Mouse (Mus musculus): ENCODE data around the gene Commd9. TPM values are rescaled to one million over a fixed set of nuclear protein-coding genes. Genes with fewer than 3 reads are reported as not detected.

Gene Commd9
- 99.8 and 110 TPM in 2 replicates for polyA plus RNA-seq (2015; fragmentation: Nextera tagmentation; extraction: Ambion mirVana)

DNA sequence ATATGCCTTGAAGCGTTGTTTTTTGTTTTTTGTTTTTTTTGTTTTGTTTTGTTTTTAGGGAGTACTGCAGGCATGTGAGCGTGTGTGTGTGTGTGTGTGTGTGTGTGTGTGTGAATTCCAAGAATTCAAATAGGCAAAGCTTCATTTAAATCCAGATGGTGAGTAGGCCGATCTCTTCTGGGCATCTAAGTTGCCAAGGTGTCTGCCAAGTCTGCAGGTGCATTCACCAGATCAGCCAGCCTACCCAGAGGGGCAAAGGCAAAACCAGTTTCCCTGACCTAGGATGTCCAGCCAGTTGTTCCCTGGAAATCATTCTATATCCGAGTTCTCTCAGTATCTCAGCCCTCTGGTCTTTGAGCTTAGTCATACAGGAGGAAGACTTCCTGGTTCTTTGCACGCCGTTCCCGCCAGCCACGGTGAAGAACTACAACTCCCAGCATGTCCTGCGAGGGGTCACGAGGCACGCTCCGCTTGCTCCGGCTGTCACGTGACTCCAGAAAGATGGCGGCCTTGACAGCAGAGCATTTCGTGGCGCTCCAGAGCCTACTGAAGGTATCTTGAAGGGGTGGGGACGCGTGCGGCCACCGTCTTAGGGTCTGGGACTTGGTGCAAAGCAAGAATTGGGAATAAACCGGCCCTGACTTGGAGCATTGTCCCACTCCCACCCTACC, at the start of gene Commd9:
TSS of gene Commd9 (plus strand) at position 480 of the 671 bp plus-strand sequence.
- ATAC-seq (ENCODE audit: low FRiP score), result peak; percentile 93
- 12% methylated on average over 22 of the region's 22 CpGs for WGBS
- H3K4me2 ChIP-seq, result peak within 1 kb of the TSS; percentile 77
- peak within 1 kb of the TSS; percentile 69 for H3K4me3 ChIP-seq
- H3K27me3 ChIP-seq, result 0 out of 2 replicates have a peak, but pooled peaks cover 9% of the 10 kb centered on the region
- H3K4me1 ChIP-seq (replicated peaks), result peaks cover 26% of the 10 kb centered on the region
- H3K9me3 ChIP-seq, result no peaks in the 10 kb centered on the region
- no peaks in the 10 kb centered on the region for H3K36me3 ChIP-seq
- H3K27ac ChIP-seq, result peak within 1 kb of the TSS; percentile 83
- H3K9ac ChIP-seq, result peak within 1 kb of the TSS; percentile 81

DNA sequence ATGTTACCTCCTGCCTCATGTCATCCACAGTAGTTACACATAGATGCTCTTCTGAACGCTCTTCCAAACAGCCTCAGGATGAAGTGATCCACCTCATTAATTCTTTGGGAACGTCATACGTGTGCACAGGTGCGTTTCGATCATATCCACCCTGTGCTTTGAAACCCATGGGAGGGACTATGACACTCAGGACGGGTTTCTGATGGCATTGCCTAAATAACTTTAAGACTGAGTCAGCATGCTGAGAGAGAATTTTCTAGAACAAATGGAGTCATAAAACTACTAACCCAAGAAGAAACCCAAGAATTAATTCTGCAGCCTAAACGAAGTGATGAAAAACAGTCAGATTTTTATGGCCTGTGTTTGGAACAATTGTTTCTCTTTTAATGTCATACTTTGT, 43.3 kb upstream of the Commd9 start:
- Histone ChIP-seq H3K9ac (no peak overlapping the region), H3K36me3 (no peaks in the 10 kb centered on the region), H3K4me3 (no peak overlapping the region), H3K27me3 (no peaks in the 10 kb centered on the region), H3K4me2 (no peak overlapping the region), H3K9me3 (no peaks in the 10 kb centered on the region), H3K4me1 (replicated peaks) (no peaks in the 10 kb centered on the region), H3K27ac (no peak overlapping the region)
- 82% methylated on average over 7 of the region's 7 CpGs for WGBS
- ATAC-seq (ENCODE audit: low FRiP score), result no peak

GRCm38 (mm10) chr2:101854792-101855191, 31.3 kb upstream of the Commd9 start:
- 61% methylated on average over 7 of the region's 7 CpGs for WGBS
- no peak overlapping the region for H3K27ac ChIP-seq
- no peak overlapping the region for H3K4me2 ChIP-seq
- H3K9me3 ChIP-seq, result no peaks in the 10 kb centered on the region
- H3K4me1 ChIP-seq (replicated peaks), result 0 out of 2 replicates have a peak, but pooled peaks cover 2% of the 10 kb centered on the region
- H3K27me3 ChIP-seq, result no peaks in the 10 kb centered on the region
- H3K36me3 ChIP-seq, result no peaks in the 10 kb centered on the region
- no peak overlapping the region for H3K9ac ChIP-seq
- ATAC-seq (ENCODE audit: low FRiP score), result no peak
- no peak overlapping the region for H3K4me3 ChIP-seq

GRCm38 (mm10) chr2:101856174-101856573, 29.9 kb upstream of the Commd9 start:
- 0 out of 2 replicates have a peak, but pooled peaks cover 2% of the 10 kb centered on the region for H3K4me1 ChIP-seq (replicated peaks)
- no peak overlapping the region for H3K27ac ChIP-seq
- H3K4me3 ChIP-seq, result no peak overlapping the region
- H3K4me2 ChIP-seq, result no peak overlapping the region
- H3K9ac ChIP-seq, result no peak overlapping the region
- WGBS, result 88% methylated on average over 9 of the region's 9 CpGs
- no peaks in the 10 kb centered on the region for H3K27me3 ChIP-seq
- H3K36me3 ChIP-seq, result no peaks in the 10 kb centered on the region
- no peaks in the 10 kb centered on the region for H3K9me3 ChIP-seq
- no peak for ATAC-seq (ENCODE audit: low FRiP score)

DNA sequence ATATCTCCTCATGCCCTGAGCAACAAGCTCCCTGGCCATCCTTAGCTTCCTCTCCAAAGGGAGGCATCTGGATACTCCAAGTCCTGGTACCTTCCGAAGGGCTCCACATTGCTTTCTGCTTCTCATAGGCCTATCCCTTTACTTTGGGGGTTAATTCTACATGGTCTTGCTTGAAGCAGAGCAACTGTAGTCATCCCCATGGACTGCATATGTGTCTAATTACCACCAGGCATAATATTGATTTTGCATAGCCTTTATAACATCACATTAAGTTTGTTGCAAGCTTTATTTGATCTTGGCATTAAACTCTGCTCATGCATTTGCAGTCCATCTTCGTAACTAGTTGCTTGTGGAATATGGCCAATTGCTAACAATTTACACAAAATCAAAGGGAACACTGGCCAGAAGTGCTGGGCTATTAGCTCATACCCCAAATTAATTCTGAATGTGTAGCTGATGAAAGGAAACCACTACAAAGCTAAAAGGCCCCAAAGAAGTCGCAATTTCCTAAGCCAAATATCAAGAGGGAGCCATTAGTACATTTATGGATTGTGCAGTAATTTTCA, 25.0 kb upstream of the Commd9 start:
- no peaks in the 10 kb centered on the region for H3K4me1 ChIP-seq (replicated peaks)
- no peak overlapping the region for H3K9ac ChIP-seq
- H3K36me3 ChIP-seq, result no peaks in the 10 kb centered on the region
- no peaks in the 10 kb centered on the region for H3K27me3 ChIP-seq
- no peak overlapping the region for H3K27ac ChIP-seq
- no peak overlapping the region for H3K4me2 ChIP-seq
- no peak overlapping the region for H3K4me3 ChIP-seq
- 86% methylated on average over 3 of the region's 3 CpGs for WGBS
- no peaks in the 10 kb centered on the region for H3K9me3 ChIP-seq
- ATAC-seq (ENCODE audit: low FRiP score), result no peak

GRCm38 (mm10) chr2:101862219-101863123, 23.6 kb upstream of the Commd9 start:
- no peak overlapping the region for H3K4me3 ChIP-seq
- 84% methylated on average over 15 of the region's 15 CpGs for WGBS
- H3K9me3 ChIP-seq, result no peaks in the 10 kb centered on the region
- no peak overlapping the region for H3K4me2 ChIP-seq
- H3K4me1 ChIP-seq (replicated peaks), result no peaks in the 10 kb centered on the region
- no peak overlapping the region for H3K9ac ChIP-seq
- no peak for ATAC-seq (ENCODE audit: low FRiP score)
- H3K27me3 ChIP-seq, result no peaks in the 10 kb centered on the region
- H3K27ac ChIP-seq, result no peak overlapping the region
- H3K36me3 ChIP-seq, result no peaks in the 10 kb centered on the region

DNA sequence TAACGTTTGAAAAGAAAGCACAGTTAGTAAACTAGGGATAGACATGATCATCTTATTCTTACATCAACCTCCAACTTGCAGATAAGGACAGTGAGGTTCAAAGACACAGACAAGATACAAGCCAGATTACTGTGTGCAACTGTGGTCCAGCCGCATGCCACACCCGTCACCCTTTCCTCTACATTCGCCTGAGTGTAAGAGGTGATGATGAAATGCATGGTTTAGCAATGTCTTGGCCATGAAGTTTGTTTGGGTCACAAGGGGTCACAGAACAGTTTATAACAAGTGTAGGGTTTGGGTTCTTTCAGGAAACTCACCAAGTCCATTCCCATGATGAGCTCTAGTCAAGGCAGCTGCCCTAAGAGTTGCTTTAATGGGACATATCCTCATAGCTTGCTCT, 17.4 kb upstream of the Commd9 start:
- Histone ChIP-seq H3K9me3 (no peaks in the 10 kb centered on the region), H3K9ac (no peak overlapping the region), H3K27ac (no peak overlapping the region), H3K27me3 (no peaks in the 10 kb centered on the region), H3K4me2 (no peak overlapping the region), H3K36me3 (no peaks in the 10 kb centered on the region), H3K4me1 (replicated peaks) (no peaks in the 10 kb centered on the region), H3K4me3 (no peak overlapping the region)
- ATAC-seq (ENCODE audit: low FRiP score), result no peak
- WGBS, result 94% methylated on average over 4 of the region's 4 CpGs

DNA sequence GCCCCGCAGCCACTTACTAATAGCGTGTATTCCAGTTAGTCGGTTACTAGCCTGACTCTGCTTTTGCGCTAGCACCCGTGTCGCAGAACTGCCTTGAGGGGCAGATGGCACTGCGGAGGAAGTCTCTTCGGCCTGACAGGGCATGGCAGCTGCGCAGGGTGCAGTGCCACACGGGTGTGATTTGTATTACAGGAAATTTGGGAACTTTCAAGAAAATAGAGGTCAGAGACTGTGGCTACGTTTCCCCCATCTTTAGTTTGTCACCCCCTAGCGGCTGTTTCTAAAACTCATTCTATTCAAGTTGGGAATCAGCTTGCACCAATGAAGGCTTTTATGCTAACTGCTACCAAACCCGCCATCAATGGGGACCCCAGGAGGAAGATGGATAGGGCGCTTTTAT, 14.9 kb upstream of the Commd9 start:
- H3K9ac ChIP-seq, result no peak overlapping the region
- H3K4me2 ChIP-seq, result peak overlapping the region; percentile 36
- ATAC-seq (ENCODE audit: low FRiP score), result no peak
- no peaks in the 10 kb centered on the region for H3K9me3 ChIP-seq
- no peaks in the 10 kb centered on the region for H3K4me1 ChIP-seq (replicated peaks)
- no peak overlapping the region for H3K4me3 ChIP-seq
- no peak overlapping the region for H3K27ac ChIP-seq
- no peaks in the 10 kb centered on the region for H3K27me3 ChIP-seq
- 28% methylated on average over 14 of the region's 14 CpGs for WGBS
- no peaks in the 10 kb centered on the region for H3K36me3 ChIP-seq

DNA sequence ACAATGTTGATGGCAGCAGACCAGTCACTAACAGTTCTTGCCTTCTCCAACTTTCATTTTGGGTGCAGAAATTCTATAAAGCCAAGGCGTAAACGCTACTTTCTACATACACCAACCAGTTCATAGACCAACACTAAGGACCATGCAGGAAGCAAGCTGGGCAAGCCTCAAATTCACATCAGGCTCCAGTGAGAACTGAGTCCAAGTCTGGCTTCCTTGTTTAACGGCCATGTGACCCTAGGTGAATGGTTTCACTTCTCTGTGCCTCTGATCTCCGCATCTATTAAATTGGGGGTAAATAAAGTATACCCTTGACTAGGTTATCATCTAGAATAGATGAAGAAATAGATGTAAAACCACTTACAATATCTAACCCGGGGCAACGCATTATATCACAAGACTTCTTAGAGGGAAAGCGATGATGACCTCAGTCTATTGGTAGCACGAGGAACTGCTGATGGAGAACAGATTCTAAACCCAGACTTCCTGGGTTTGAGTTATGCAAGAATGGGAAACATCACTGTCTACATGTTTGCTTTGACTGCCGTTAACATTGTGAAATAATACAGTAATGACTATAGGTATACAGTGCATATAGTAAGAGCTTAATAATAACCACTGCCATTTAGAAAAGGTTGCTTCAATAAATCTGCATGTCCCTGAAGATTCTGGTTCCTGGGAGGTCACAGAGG, 4.4 kb upstream of the Commd9 start:
- Histone ChIP-seq H3K27me3 (peaks cover 36% of the 10 kb centered on the region), H3K9me3 (no peaks in the 10 kb centered on the region), H3K27ac (no peak overlapping the region), H3K4me2 (no peak overlapping the region), H3K36me3 (no peaks in the 10 kb centered on the region), H3K4me3 (no peak overlapping the region), H3K4me1 (replicated peaks) (peaks cover 10% of the 10 kb centered on the region), H3K9ac (no peak overlapping the region)
- ATAC-seq (ENCODE audit: low FRiP score), result no peak
- 93% methylated on average over 9 of the region's 9 CpGs for WGBS

DNA sequence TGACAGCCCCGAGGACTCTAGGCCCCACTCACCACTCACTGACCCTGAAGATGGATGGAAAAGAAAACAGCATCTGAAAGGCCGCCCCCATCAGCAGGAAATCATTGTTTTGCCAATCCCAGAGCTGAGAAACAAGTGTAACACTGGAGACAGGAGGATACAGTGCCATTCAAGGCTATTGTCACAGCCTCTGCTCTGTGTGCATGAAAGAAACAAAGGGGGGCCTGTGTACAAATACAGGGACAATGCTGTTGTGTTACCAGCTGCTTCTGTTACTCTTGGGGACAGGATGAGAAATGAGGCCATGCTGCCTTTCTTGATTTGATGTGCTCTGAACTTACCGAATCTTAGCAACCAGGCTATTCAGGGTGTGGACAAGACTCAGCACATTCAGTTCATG, 3.0 kb upstream of the Commd9 start, which contains the start of gene Prr5l:
TSS of gene Prr5l (minus strand) at position 30 of the 400 bp plus-strand sequence.
- no peak within 1 kb of the TSS for H3K4me2 ChIP-seq
- H3K36me3 ChIP-seq, result no peaks in the 10 kb centered on the region
- H3K9ac ChIP-seq, result peak within 1 kb of the TSS; percentile 8; the same call in 1 of the 2 replicates
- H3K4me3 ChIP-seq, result no peak within 1 kb of the TSS
- ATAC-seq (ENCODE audit: low FRiP score), result no peak
- H3K27ac ChIP-seq, result 0 out of 2 replicates have a peak within 1 kb of the TSS, but pooled peaks have one; percentile 40
- H3K9me3 ChIP-seq, result no peaks in the 10 kb centered on the region
- peaks cover 21% of the 10 kb centered on the region for H3K4me1 ChIP-seq (replicated peaks)
- 10% methylated on average over 3 of the region's 3 CpGs for WGBS
- H3K27me3 ChIP-seq, result peaks cover 29% of the 10 kb centered on the region

DNA sequence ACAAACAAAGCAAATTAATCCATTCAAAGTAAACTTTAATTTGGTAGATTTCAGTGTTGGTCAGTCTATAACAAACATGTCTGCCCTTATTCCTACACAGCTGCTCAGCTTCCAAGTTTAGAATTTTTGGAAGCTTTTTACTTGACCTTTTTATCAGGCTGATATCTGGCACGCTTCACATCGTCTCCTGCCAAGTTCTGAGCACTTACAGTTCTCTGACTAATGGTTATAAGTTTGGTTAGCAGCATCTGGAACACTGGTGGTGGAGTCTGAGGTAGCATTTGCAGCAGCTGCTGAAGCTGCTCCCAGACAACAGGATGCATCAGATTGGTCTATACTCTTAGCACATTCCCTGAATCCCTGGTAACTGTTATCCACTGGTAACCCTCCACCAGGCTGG, 1.8 kb upstream of the Commd9 start:
- Histone ChIP-seq H3K27ac (no peak overlapping the region), H3K4me2 (no peak overlapping the region), H3K4me3 (no peak overlapping the region), H3K9me3 (no peaks in the 10 kb centered on the region), H3K9ac (no peak overlapping the region), H3K36me3 (no peaks in the 10 kb centered on the region), H3K27me3 (peaks cover 16% of the 10 kb centered on the region), H3K4me1 (replicated peaks) (peaks cover 21% of the 10 kb centered on the region)
- 83% methylated on average over 2 of the region's 2 CpGs for WGBS
- ATAC-seq (ENCODE audit: low FRiP score), result no peak

DNA sequence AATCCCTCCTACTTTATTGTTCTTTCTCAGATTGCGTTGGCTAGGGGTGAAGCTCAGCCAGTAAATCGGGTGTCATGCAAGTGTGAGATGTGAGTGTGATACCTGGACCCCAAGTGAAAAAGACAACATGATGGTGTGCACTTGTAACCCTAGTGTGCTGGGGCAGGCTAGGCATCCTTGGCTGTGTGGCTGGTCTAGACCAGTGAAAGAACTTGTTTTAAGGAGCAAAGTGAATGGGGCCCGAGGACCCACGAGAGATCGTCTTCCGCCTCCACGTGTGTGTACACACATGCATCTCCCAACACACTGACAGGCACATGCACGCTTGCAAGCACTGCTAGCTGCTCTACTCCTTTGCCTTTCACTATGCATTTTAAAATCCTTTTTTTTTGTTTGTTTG, 2.8 kb downstream of the Commd9 start:
- Histone ChIP-seq H3K36me3 (no peaks in the 10 kb centered on the region; the same call in 1 of the 2 replicates), H3K9me3 (no peaks in the 10 kb centered on the region), H3K9ac (no peak overlapping the region), H3K27me3 (no peaks in the 10 kb centered on the region), H3K4me1 (replicated peaks) (peaks cover 28% of the 10 kb centered on the region), H3K27ac (no peak overlapping the region), H3K4me2 (no peak overlapping the region), H3K4me3 (no peak overlapping the region)
- WGBS, result 94% methylated on average over 8 of the region's 8 CpGs
- no peak for ATAC-seq (ENCODE audit: low FRiP score)

Data from hindbrain, embryonic 13.5 days (tissue).